Mouse (Mus musculus) heart, embryonic 13.5 days (tissue): ENCODE measurements around the gene Arfip2. TPM values are rescaled to one million over a fixed set of nuclear protein-coding genes. Genes with fewer than 3 reads are reported as not detected.
A peak's percentile ranks its signal among the peaks of the same experiment; 100 is the strongest.

Source experiments
- ATAC-seq: fragments of 200-750 bp; cut with Nextera tagmentation; 2 replicates; pipeline ENCODE4 v1.8.0; 2017; ENCODE audit warnings: moderate TSS enrichment; ENCODE audit not compliant: insufficient number of reproducible peaks, low FRiP score, low TSS enrichment; ENCODE audit errors: extremely low read depth
- H3K27ac ChIP-seq: fragments of 300-500 bp; sonication (generic); replicated peaks from 2 replicates; pipeline ENCODE4 v1.5.1; 2015; ENCODE audit warnings: moderate library complexity, mild to moderate bottlenecking, inconsistent platforms
- H3K27me3 ChIP-seq: fragments of 300-500 bp; sonication (generic); replicated peaks from 2 replicates; pipeline ENCODE4 v1.6.1; 2015; ENCODE audit warnings: mild to moderate bottlenecking, inconsistent platforms
- H3K36me3 ChIP-seq: fragments of 300-500 bp; sonication (generic); 2 replicates; pipeline ENCODE4 v1.6.1; 2015; ENCODE audit warnings: mild to moderate bottlenecking, inconsistent platforms
- H3K4me1 ChIP-seq: fragments of 300-500 bp; sonication (generic); 2 replicates; pipeline ENCODE4 v1.6.1; 2015; ENCODE audit warnings: inconsistent platforms
- H3K4me2 ChIP-seq: fragments of 300-500 bp; sonication (generic); 2 replicates; pipeline ENCODE4 v1.6.1; 2015; ENCODE audit warnings: inconsistent platforms, mild to moderate bottlenecking, moderate library complexity
- H3K4me3 ChIP-seq: fragments of 300-500 bp; sonication (generic); 2 replicates; pipeline ENCODE4 v1.5.1; 2015; ENCODE audit warnings: moderate library complexity, mild to moderate bottlenecking, inconsistent platforms
- H3K9ac ChIP-seq: fragments of 300-500 bp; sonication (generic); 2 replicates; pipeline ENCODE4 v1.6.1; 2015; ENCODE audit warnings: inconsistent platforms, mild to moderate bottlenecking, moderate library complexity
- H3K9me3 ChIP-seq: fragments of 300-500 bp; sonication (generic); 2 replicates; pipeline ENCODE4 v1.6.1; 2016; ENCODE audit warnings: inconsistent platforms
- WGBS: fragments of 180-500 bp; shearing (Covaris S2); methylation state at CpG from one replicate; pipeline ENCODE4 v1.1.7; 2015; ENCODE audit warnings: mixed read lengths; 5-methylcytosine and 5-hydroxymethylcytosine counted together
- polyA plus RNA-seq: library from polyadenylated mRNA; unstranded; fragments of >200 nt; fragmentation: Nextera tagmentation; extraction: Ambion mirVana; gene quantifications from 2 replicates; pipeline ENCODE4 v1.2.1, GENCODE M21; 2015

The Arfip2 gene
- polyA plus RNA-seq, 1 experiment from 2014 or later = 41.7 TPM

DNA sequence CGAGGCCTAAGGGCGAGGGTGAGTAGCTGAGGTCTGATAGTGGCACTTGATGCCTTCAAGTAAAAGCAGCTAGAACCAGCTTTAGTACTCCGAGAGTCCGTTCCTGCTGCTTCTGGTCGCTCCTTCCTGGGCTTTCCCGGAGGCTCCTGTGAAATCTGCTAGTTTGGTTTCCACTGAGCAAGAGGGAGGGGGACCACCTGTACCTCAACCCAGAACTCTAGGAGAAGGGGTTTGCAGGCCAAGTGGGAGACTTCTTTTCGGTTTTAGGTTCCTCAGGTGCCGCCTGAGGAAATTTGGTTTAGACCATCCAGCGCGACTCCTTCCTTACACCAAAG is 6.4 kb downstream of the Arfip2 start:
- peak overlapping the region; percentile 90 for H3K4me2 ChIP-seq
- H3K27me3 ChIP-seq = no peaks in the 10 kb centered on the region
- peak overlapping the region; percentile 95 for H3K9ac ChIP-seq
- ATAC-seq = no peak; the same call in 1 of the 2 replicates
- peak overlapping the region; percentile 93 for H3K4me3 ChIP-seq
- H3K4me1 ChIP-seq = peaks cover 58% of the 10 kb centered on the region
- no peaks in the 10 kb centered on the region for H3K9me3 ChIP-seq
- peaks cover 34% of the 10 kb centered on the region for H3K36me3 ChIP-seq
- WGBS = 3% methylated on average over 10 of the region's 10 CpGs
- H3K27ac ChIP-seq = peak overlapping the region; percentile 71

- Histone ChIP-seq H3K27me3 (no peaks in the 10 kb centered on the region), H3K4me3 (peak within 1 kb of the TSS; percentile 93), H3K36me3 (peaks cover 29% of the 10 kb centered on the region), H3K9ac (peak within 1 kb of the TSS; percentile 95), H3K9me3 (no peaks in the 10 kb centered on the region), H3K4me2 (peak within 1 kb of the TSS; percentile 90), H3K4me1 (peaks cover 59% of the 10 kb centered on the region), H3K27ac (peak within 1 kb of the TSS; percentile 71)
- WGBS = under 1% methylated on average over 60 of the region's 71 CpGs
- peak; percentile 92 for ATAC-seq
These were observed 7.0 kb downstream of the Arfip2 start, which contains the start of gene Trim3 for GRCm38 (mm10) chr7:105633127-105633800. TSS of gene Trim3 (minus strand) at chr7:105633571.

DNA sequence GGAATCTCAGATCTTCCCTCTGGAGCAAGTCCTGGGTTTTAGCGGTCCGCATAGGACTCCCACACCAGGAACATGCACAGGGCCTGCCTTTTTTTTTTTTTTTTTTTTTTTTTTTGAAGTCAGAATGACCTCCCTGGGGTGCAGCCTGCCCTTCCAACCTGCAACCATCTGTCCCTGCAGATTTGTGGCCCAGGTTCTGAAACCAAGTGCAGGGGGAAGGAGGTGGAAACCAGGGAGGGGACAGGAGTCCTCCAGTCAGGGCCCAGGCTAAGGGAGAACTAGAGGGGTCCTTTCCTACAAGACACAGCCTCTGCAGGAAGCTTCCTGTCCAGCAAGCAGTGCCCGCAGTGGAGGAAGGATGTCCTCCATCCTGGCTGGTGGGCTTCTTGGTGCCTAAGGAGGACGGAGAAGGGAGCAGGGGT is 7.7 kb downstream of the Arfip2 start:
- Histone ChIP-seq H3K4me1 (peaks cover 58% of the 10 kb centered on the region), H3K4me3 (peak overlapping the region; percentile 93), H3K27me3 (no peaks in the 10 kb centered on the region), H3K27ac (peak overlapping the region; percentile 71; the same call in 1 of the 2 replicates), H3K9ac (peak overlapping the region; percentile 95), H3K4me2 (peak overlapping the region; percentile 90), H3K36me3 (peaks cover 22% of the 10 kb centered on the region), H3K9me3 (no peaks in the 10 kb centered on the region)
- WGBS = 13% methylated on average over 4 of the region's 4 CpGs
- no peak for ATAC-seq

GRCm38 (mm10) chr7:105628633-105629032 is 11.6 kb downstream of the Arfip2 start:
- H3K27ac ChIP-seq = peak overlapping the region; percentile 64
- H3K4me3 ChIP-seq = no peak overlapping the region
- 14% methylated on average over 3 of the region's 3 CpGs for WGBS
- H3K9me3 ChIP-seq = no peaks in the 10 kb centered on the region
- H3K36me3 ChIP-seq = peaks cover 18% of the 10 kb centered on the region
- no peaks in the 10 kb centered on the region for H3K27me3 ChIP-seq
- peak overlapping the region; percentile 22; the same call in 1 of the 2 replicates for H3K4me2 ChIP-seq
- no peak for ATAC-seq
- H3K4me1 ChIP-seq = peaks cover 53% of the 10 kb centered on the region
- peak overlapping the region; percentile 15; the same call in 1 of the 2 replicates for H3K9ac ChIP-seq

GRCm38 (mm10) chr7:105625397-105625796 is 14.8 kb downstream of the Arfip2 start:
- no peak overlapping the region for H3K27ac ChIP-seq
- 66% methylated on average over 6 of the region's 6 CpGs for WGBS
- H3K4me2 ChIP-seq = no peak overlapping the region
- peaks cover 49% of the 10 kb centered on the region for H3K36me3 ChIP-seq
- peaks cover 41% of the 10 kb centered on the region for H3K4me1 ChIP-seq
- H3K9ac ChIP-seq = no peak overlapping the region
- no peak overlapping the region for H3K4me3 ChIP-seq
- no peaks in the 10 kb centered on the region for H3K27me3 ChIP-seq
- ATAC-seq = no peak
- no peaks in the 10 kb centered on the region for H3K9me3 ChIP-seq

DNA sequence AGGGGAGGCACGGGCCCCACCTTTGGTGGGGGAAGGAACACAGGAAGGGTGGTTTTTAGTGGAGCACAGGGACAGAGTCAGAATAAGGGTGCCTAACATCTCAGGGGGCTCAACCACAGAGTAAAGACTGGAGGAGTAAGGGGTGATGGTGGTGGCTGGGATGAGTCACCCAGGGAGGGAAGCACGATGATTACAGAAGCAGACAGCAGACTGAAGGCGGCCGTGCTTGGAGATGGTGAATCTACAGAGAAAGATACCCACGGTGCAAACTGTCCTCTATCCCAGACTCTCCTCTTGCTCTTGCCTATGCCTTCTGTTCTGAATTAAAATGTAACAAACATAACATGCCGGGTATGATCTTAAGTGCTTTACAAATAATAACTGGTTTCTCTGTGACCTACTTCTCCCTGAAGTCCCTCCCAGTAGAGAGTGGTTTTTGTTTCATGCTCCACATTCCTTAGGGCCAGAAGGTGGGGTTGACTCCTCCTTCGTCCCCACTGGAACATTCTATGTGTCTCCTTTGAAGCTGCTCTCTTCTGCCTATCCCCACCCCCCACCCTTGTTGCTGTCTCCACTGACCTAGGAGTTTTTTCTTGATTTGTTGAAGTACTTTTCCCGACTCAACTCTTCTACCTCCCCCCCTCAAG is 18.4 kb downstream of the Arfip2 start:
- peaks cover 85% of the 10 kb centered on the region for H3K36me3 ChIP-seq
- H3K4me3 ChIP-seq = no peak overlapping the region
- no peak for ATAC-seq
- no peak overlapping the region for H3K4me2 ChIP-seq
- H3K4me1 ChIP-seq = peaks cover 34% of the 10 kb centered on the region
- no peaks in the 10 kb centered on the region for H3K27me3 ChIP-seq
- H3K9me3 ChIP-seq = no peaks in the 10 kb centered on the region
- H3K9ac ChIP-seq = no peak overlapping the region
- H3K27ac ChIP-seq = no peak overlapping the region
- WGBS = 67% methylated on average over 8 of the region's 8 CpGs

- no peak for ATAC-seq
- Histone ChIP-seq H3K9ac (no peak overlapping the region), H3K4me3 (no peak overlapping the region), H3K4me2 (no peak overlapping the region), H3K27ac (no peak overlapping the region), H3K36me3 (peaks cover 92% of the 10 kb centered on the region), H3K9me3 (no peaks in the 10 kb centered on the region), H3K27me3 (no peaks in the 10 kb centered on the region), H3K4me1 (peaks cover 41% of the 10 kb centered on the region)
- 67% methylated on average over 4 of the region's 4 CpGs for WGBS
These were observed 19.2 kb downstream of the Arfip2 start for GRCm38 (mm10) chr7:105621053-105621452.

GRCm38 (mm10) chr7:105619701-105620100 is 20.5 kb downstream of the Arfip2 start:
- ATAC-seq = no peak
- Histone ChIP-seq H3K9me3 (no peaks in the 10 kb centered on the region), H3K4me1 (peaks cover 41% of the 10 kb centered on the region), H3K9ac (no peak overlapping the region), H3K36me3 (peaks cover 98% of the 10 kb centered on the region), H3K4me3 (no peak overlapping the region), H3K27ac (no peak overlapping the region), H3K4me2 (no peak overlapping the region), H3K27me3 (no peaks in the 10 kb centered on the region)
- 77% methylated on average over 3 of the region's 3 CpGs for WGBS

GRCm38 (mm10) chr7:105617810-105618209 is 22.4 kb downstream of the Arfip2 start:
- Histone ChIP-seq H3K4me2 (no peak overlapping the region), H3K27ac (no peak overlapping the region), H3K4me1 (peaks cover 41% of the 10 kb centered on the region), H3K27me3 (no peaks in the 10 kb centered on the region), H3K36me3 (peaks cover 98% of the 10 kb centered on the region), H3K9me3 (no peaks in the 10 kb centered on the region), H3K4me3 (no peak overlapping the region), H3K9ac (no peak overlapping the region)
- ATAC-seq = no peak
- 93% methylated on average over 22 of the region's 22 CpGs for WGBS

DNA sequence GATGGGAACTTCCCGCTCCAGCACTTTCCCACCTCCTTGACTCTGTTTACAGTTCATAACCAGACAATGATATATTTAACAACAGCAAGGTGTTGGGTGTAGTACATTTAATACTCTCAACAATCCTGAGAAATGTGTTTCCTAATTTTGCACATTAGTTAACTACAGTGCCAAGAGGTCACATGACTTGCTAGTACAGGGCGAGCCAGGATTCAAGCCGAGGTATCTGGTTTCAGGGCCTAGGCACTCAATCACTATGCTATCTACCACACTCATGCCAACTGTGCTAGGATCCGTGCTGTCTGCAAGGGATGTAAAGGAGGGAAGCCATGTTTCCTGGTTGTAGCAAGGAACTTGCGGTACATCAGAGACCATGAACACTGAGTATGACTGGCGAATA is 23.7 kb downstream of the Arfip2 start:
- Histone ChIP-seq H3K4me1 (peaks cover 34% of the 10 kb centered on the region), H3K27me3 (no peaks in the 10 kb centered on the region), H3K4me3 (no peak overlapping the region), H3K27ac (no peak overlapping the region), H3K9me3 (no peaks in the 10 kb centered on the region), H3K4me2 (no peak overlapping the region), H3K9ac (no peak overlapping the region), H3K36me3 (peaks cover 99% of the 10 kb centered on the region)
- ATAC-seq = no peak
- 61% methylated on average over 6 of the region's 6 CpGs for WGBS

DNA sequence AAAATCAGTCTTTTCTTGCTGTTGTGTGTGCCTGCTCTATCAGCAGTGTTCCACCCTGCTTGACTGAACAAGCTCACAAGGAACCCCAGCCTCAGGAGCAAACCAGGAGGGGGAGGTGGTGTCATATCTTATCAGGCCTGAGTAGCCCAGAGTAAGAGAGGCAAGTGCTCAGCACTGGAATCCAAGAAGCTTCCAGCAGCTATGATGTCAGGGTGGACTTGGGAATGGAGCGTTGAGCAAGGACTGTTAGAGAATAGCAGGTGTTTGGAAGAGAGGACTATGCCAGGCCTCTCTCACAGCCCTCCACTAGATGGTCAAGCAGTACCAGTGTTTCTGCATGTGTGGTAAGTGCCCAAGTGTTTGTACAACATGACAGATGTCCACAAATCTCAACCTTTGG is 24.5 kb downstream of the Arfip2 start:
- WGBS = 36% methylated on average over 1 of the region's 1 CpGs
- H3K27me3 ChIP-seq = no peaks in the 10 kb centered on the region

GRCm38 (mm10) chr7:105614400-105614799 is 25.8 kb downstream of the Arfip2 start:
- H3K9me3 ChIP-seq = no peaks in the 10 kb centered on the region
- ATAC-seq = no peak
- H3K27ac ChIP-seq = no peak overlapping the region
- H3K9ac ChIP-seq = no peak overlapping the region
- peaks cover 30% of the 10 kb centered on the region for H3K4me1 ChIP-seq
- no peaks in the 10 kb centered on the region for H3K27me3 ChIP-seq
- peaks cover 100% of the 10 kb centered on the region for H3K36me3 ChIP-seq
- 94% methylated on average over 1 of the region's 1 CpGs for WGBS
- no peak overlapping the region for H3K4me2 ChIP-seq
- H3K4me3 ChIP-seq = no peak overlapping the region

More for the DNA sequence above, 24.5 kb downstream of the Arfip2 start:
- H3K27ac ChIP-seq = no peak overlapping the region
- H3K9me3 ChIP-seq = no peaks in the 10 kb centered on the region
- no peak overlapping the region for H3K4me2 ChIP-seq
- H3K4me3 ChIP-seq = no peak overlapping the region
- peaks cover 30% of the 10 kb centered on the region for H3K4me1 ChIP-seq
- H3K36me3 ChIP-seq = peaks cover 100% of the 10 kb centered on the region
- ATAC-seq = no peak
- H3K9ac ChIP-seq = no peak overlapping the region
